Mouse (Mus musculus): ENCODE results near the gene Xpo5. TPM values are rescaled to one million over a fixed set of nuclear protein-coding genes. Genes with fewer than 3 reads are reported as not detected.

The Xpo5 gene
- total and polyA plus RNA-seq, 2 experiments from 2014 or later: 23.8 to 54.5 TPM

DNA sequence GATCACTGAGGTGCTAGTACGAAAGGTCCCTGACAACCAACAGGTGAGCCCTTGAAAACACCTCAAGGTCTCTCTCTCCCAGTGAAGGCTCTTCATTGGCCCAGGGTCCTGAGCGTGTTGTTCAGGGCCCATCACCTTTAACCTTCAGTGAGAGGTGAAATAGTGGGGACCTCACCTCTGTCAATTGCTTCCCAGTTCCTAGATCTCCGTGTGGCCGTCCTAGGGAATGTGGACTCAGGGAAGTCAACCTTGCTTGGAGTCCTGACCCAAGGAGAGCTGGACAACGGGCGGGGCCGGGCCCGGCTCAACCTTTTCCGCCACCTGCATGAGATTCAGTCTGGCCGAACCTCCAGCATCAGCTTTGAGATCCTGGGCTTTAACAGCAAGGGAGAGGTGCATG, 37.8 kb upstream of the Xpo5 start:
- Histone ChIP-seq H3K9me3 (ENCODE audit: low read length) (no peaks in the 10 kb centered on the region), H3K4me1 (ENCODE audit: insufficient read depth, low read length) (peaks cover 3% of the 10 kb centered on the region; the same call in 1 of the 2 replicates), H3K27ac (no peak overlapping the region), H3K9ac (replicated peaks; ENCODE audit: low read length) (no peak overlapping the region), H3K4me2 (ENCODE audit: low read depth, low read length) (no peak overlapping the region), H3K36me3 (ENCODE audit: insufficient read depth, low read length) (peaks cover 43% of the 10 kb centered on the region), H3K27me3 (ENCODE audit: insufficient read depth, low read length) (no peaks in the 10 kb centered on the region), H3K4me3 (ENCODE audit: low read length) (no peak overlapping the region)
- DNase-seq (ENCODE audit: low spot score) (no peak), ATAC-seq (no peak)
- 94% methylated on average over 10 of the region's 10 CpGs for WGBS
- TF ChIP-seq CTCF (IDR thresholded peaks at IDR 0.05; ENCODE audit: low read depth): no peak

DNA sequence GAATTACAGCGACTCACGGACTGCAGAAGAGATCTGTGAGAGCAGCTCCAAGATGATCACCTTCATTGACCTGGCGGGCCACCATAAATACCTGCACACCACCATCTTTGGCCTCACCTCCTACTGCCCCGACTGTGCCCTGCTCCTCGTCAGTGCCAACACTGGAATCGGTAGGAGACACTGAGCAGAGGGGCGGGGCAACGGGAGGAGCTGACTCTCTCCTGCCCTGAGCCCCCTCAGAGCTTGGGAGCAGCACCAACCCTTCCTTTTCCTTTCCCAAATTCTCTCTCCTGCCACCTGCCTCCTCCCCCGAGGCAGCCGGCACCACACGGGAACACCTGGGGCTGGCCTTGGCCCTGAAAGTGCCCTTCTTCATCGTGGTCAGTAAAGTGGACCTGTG, 37.1 kb upstream of the Xpo5 start:
- Histone ChIP-seq H3K4me1 (ENCODE audit: insufficient read depth, low read length) (peaks cover 3% of the 10 kb centered on the region; the same call in 1 of the 2 replicates), H3K4me3 (ENCODE audit: low read length) (no peak overlapping the region), H3K9ac (replicated peaks; ENCODE audit: low read length) (no peak overlapping the region), H3K27me3 (ENCODE audit: insufficient read depth, low read length) (no peaks in the 10 kb centered on the region), H3K27ac (no peak overlapping the region), H3K9me3 (ENCODE audit: low read length) (no peaks in the 10 kb centered on the region), H3K36me3 (ENCODE audit: insufficient read depth, low read length) (peaks cover 43% of the 10 kb centered on the region), H3K4me2 (ENCODE audit: low read depth, low read length) (no peak overlapping the region)
- TF ChIP-seq CTCF (IDR thresholded peaks at IDR 0.05; ENCODE audit: low read depth): no peak
- WGBS: 88% methylated on average over 12 of the region's 12 CpGs
- ATAC-seq: no peak
- DNase-seq (ENCODE audit: low spot score): no peak

DNA sequence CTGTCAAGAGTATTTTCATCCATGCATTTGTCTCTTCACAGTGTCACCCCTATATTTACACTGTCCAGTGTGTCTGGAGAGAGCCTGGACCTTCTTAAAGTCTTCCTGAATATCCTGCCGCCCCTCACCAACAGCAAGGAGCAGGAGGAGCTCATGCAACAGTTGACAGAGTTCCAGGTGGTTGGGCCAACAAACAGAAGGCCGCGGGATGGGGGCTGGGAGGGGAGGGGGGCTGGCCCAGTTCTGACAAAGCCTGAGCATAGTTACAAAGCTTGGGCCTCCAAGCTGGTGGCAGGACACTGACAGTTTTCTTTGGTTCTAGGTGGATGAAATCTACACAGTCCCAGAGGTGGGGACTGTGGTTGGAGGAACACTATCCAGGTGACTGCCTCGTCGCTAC, 36.3 kb upstream of the Xpo5 start:
- H3K27ac ChIP-seq: no peak overlapping the region
- H3K9me3 ChIP-seq (ENCODE audit: low read length): no peaks in the 10 kb centered on the region
- DNase-seq (ENCODE audit: low spot score) (no peak), ATAC-seq (no peak)
- WGBS: 81% methylated on average over 5 of the region's 5 CpGs
- TF ChIP-seq CTCF (IDR thresholded peaks at IDR 0.05; ENCODE audit: low read depth): no peak
- H3K4me2 ChIP-seq (ENCODE audit: low read depth, low read length): no peak overlapping the region
- peaks cover 3% of the 10 kb centered on the region; the same call in 1 of the 2 replicates for H3K4me1 ChIP-seq (ENCODE audit: insufficient read depth, low read length)
- H3K9ac ChIP-seq (replicated peaks; ENCODE audit: low read length): peak overlapping the region; percentile 28; the same call in 1 of the 2 replicates
- H3K27me3 ChIP-seq (ENCODE audit: insufficient read depth, low read length): no peaks in the 10 kb centered on the region
- no peak overlapping the region for H3K4me3 ChIP-seq (ENCODE audit: low read length)
- H3K36me3 ChIP-seq (ENCODE audit: insufficient read depth, low read length): peaks cover 43% of the 10 kb centered on the region

DNA sequence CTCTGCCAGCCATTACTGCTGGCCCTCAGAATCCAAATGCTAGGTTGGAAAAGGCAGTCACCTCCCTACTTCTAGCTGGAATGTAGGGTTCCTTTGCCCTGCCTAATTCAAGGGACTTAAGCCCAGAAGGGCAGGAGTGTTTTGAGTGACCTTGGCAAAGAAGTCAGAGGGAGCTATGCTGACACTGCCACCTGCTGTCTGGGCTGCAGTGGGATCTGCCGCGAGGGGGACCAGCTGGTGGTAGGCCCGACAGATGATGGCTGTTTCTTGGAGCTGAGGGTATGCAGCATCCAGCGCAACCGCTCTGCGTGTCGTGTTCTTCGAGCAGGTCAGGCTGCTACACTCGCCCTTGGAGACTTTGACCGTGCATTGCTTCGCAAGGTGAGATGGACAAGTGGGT, 35.6 kb upstream of the Xpo5 start:
- peak; percentile 61 for TF ChIP-seq CTCF (IDR thresholded peaks at IDR 0.05; ENCODE audit: low read depth)
- Histone ChIP-seq H3K9ac (replicated peaks; ENCODE audit: low read length) (peak overlapping the region; percentile 28; the same call in 1 of the 2 replicates), H3K36me3 (ENCODE audit: insufficient read depth, low read length) (peaks cover 43% of the 10 kb centered on the region), H3K4me1 (ENCODE audit: insufficient read depth, low read length) (peaks cover 3% of the 10 kb centered on the region; the same call in 1 of the 2 replicates), H3K4me2 (ENCODE audit: low read depth, low read length) (no peak overlapping the region), H3K27ac (no peak overlapping the region), H3K9me3 (ENCODE audit: low read length) (no peaks in the 10 kb centered on the region), H3K27me3 (ENCODE audit: insufficient read depth, low read length) (no peaks in the 10 kb centered on the region), H3K4me3 (ENCODE audit: low read length) (no peak overlapping the region)
- ATAC-seq (no peak), DNase-seq (ENCODE audit: low spot score) (peak; percentile 30)
- WGBS: 78% methylated on average over 11 of the region's 11 CpGs

DNA sequence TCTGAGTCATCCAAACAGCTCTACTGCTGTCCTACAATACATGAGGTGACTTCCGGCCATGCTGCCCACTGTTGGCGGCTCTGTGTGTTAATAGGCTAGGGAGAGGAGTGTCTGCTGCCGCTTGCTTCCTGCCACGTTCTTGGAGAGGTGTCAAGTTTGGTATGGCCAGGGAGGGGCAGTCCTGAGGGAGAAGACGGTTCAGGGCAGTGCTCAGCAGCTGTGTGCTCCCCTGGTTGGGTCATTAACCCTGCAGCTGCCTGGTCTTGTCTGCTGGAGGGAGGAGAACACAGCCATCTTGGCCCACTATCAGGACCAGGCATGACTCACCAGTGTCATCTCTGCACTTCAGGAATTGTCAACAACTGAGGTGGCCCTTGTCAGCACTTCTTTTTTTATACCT, 34.3 kb upstream of the Xpo5 start:
- H3K36me3 ChIP-seq (ENCODE audit: insufficient read depth, low read length): peaks cover 54% of the 10 kb centered on the region
- peaks cover under 1% of the 10 kb centered on the region; the same call in 1 of the 2 replicates for H3K4me1 ChIP-seq (ENCODE audit: insufficient read depth, low read length)
- no peak for ATAC-seq
- H3K9ac ChIP-seq (replicated peaks; ENCODE audit: low read length): no peak overlapping the region
- no peak overlapping the region for H3K27ac ChIP-seq
- 48% methylated on average over 5 of the region's 5 CpGs for WGBS
- no peaks in the 10 kb centered on the region for H3K9me3 ChIP-seq (ENCODE audit: low read length)
- H3K4me2 ChIP-seq (ENCODE audit: low read depth, low read length): no peak overlapping the region
- no peak for TF ChIP-seq CTCF (IDR thresholded peaks at IDR 0.05; ENCODE audit: low read depth)
- H3K4me3 ChIP-seq (ENCODE audit: low read length): no peak overlapping the region
- DNase-seq (ENCODE audit: low spot score): no peak
- no peaks in the 10 kb centered on the region for H3K27me3 ChIP-seq (ENCODE audit: insufficient read depth, low read length)

DNA sequence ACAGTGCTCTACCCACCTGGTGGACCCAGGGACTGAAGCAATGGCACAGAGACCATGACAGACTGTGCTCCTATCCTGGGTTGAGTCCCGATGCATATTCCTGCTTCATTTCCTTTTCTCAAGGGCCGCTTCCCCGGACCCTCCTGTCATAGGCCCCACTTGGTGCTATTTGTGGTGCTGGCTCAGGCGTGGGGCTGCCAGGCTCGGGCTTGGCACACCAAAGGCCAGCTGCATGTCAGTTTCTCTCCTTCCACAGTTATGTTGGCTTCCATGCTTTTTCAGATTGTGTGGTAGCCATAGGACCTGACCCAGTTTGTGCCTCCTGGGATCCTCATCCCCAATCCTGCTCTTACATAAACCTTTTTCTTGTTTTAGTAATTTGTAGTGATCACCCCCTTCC, 33.8 kb upstream of the Xpo5 start:
- H3K9me3 ChIP-seq (ENCODE audit: low read length): no peaks in the 10 kb centered on the region
- peaks cover 54% of the 10 kb centered on the region for H3K36me3 ChIP-seq (ENCODE audit: insufficient read depth, low read length)
- H3K27me3 ChIP-seq (ENCODE audit: insufficient read depth, low read length): no peaks in the 10 kb centered on the region
- no peak for ATAC-seq
- no peak overlapping the region for H3K4me3 ChIP-seq (ENCODE audit: low read length)
- no peaks in the 10 kb centered on the region for H3K4me1 ChIP-seq (ENCODE audit: insufficient read depth, low read length)
- H3K4me2 ChIP-seq (ENCODE audit: low read depth, low read length): no peak overlapping the region
- no peak overlapping the region for H3K27ac ChIP-seq
- WGBS: 91% methylated on average over 5 of the region's 5 CpGs
- no peak for DNase-seq (ENCODE audit: low spot score)
- TF ChIP-seq CTCF (IDR thresholded peaks at IDR 0.05; ENCODE audit: low read depth): no peak
- H3K9ac ChIP-seq (replicated peaks; ENCODE audit: low read length): no peak overlapping the region

DNA sequence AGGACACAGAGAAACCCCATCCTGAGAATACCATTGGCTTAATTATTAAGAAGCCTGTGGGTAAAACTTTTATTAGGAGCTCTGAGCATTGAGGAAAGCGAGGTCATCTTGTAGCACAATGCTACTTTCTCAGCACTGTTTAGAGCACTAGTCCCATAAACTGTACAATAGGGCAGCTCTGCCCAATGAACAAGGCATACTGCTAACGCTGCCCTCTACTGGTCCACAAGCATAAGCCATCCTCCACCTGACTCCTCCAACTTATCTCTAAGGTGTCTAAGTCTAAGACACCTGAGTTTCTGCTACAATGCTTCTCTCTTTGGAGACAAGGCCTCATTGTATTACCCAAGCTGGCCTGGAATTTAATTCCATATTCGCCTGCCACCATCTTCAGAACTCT, 32.0 kb upstream of the Xpo5 start:
- H3K36me3 ChIP-seq (ENCODE audit: insufficient read depth, low read length): peaks cover 38% of the 10 kb centered on the region

More for the DNA sequence above, 32.0 kb upstream of the Xpo5 start:
- no peaks in the 10 kb centered on the region for H3K27me3 ChIP-seq (ENCODE audit: insufficient read depth, low read length)
- no peak overlapping the region for H3K9ac ChIP-seq (replicated peaks; ENCODE audit: low read length)
- WGBS: 77% methylated on average over 3 of the region's 3 CpGs
- no peak for ATAC-seq
- no peak overlapping the region for H3K4me3 ChIP-seq (ENCODE audit: low read length)
- H3K4me2 ChIP-seq (ENCODE audit: low read depth, low read length): no peak overlapping the region
- H3K4me1 ChIP-seq (ENCODE audit: insufficient read depth, low read length): no peaks in the 10 kb centered on the region
- no peak overlapping the region for H3K27ac ChIP-seq
- peak; percentile 72 for TF ChIP-seq CTCF (IDR thresholded peaks at IDR 0.05; ENCODE audit: low read depth)
- H3K9me3 ChIP-seq (ENCODE audit: low read length): no peaks in the 10 kb centered on the region
- DNase-seq (ENCODE audit: low spot score): peak; percentile 66

Measured in hindbrain, postnatal 0 days (tissue).